Mouse (Mus musculus) C2C12 (cell line): ENCODE measurements at regions not wholly inside any gene's neighbourhood (a gene's known extent, or its start where the extent isn't known, plus 50 kb on each side); places are given as distances from the start of the nearest gene placed in this dataset.

Source experiments
- CEBPB ChIP-seq: IDR thresholded peaks from one replicate; pipeline ENCODE4 v1.6.1; 2011; ENCODE audit warnings: low read depth, mild to moderate bottlenecking, control low read depth, moderate library complexity
- CTCF ChIP-seq: IDR thresholded peaks from one replicate; pipeline ENCODE4 v1.5.1; 2011; ENCODE audit not compliant: control insufficient read depth, insufficient read depth, insufficient read length
- MYOD1 ChIP-seq: IDR thresholded peaks from one replicate; pipeline ENCODE4 v1.6.1; 2011; ENCODE audit warnings: low read depth; ENCODE audit not compliant: control insufficient read depth, insufficient read length
- USF1 ChIP-seq: IDR thresholded peaks from one replicate; pipeline ENCODE4 v1.6.1; 2011; ENCODE audit warnings: low read depth, mild to moderate bottlenecking, control low read depth, moderate library complexity

DNA sequence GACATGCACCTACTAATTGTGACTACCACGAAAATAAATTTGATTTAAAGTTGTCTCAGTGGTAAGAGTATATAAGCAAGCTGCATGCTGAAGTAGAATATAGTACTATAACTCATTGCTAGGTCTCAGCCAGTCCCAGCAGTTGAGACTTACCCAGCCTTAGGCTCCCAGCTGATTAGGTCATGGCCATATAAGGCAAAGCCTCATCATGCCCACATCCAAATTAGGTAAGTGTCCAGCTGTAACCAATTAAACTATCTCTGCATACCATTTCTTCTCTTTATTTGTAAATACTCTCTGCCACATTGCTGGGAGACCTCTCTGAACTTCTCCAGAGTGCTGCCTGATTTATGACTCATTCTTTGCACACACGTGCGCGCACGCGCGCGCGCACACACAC is 347.9 kb upstream of the Nudt12 start:
- TF ChIP-seq CTCF (no peak), USF1 (no peak), CEBPB (no peak), MYOD1 (no peak)
